Mouse (Mus musculus) liver, embryonic 13.5 days (tissue): ENCODE data around the gene Lgals4. TPM values are rescaled to one million over a fixed set of nuclear protein-coding genes. Genes with fewer than 3 reads are reported as not detected.
"Not testable (repeated sequence)": the region's sequence is repeated elsewhere in the genome, so short reads cannot be mapped to it uniquely, and the experiment has no call there.

Experiments used
- ATAC-seq: fragments of 200-750 bp; cut with Nextera tagmentation; 2 replicates; pipeline ENCODE4 v1.8.0; 2017; ENCODE audit warnings: low read depth, mild to moderate bottlenecking, moderate number of reproducible peaks, moderate library complexity
- DNase-seq: peaks from one replicate; pipeline ENCODE4 v3.0.0; 2022
- H3K27ac ChIP-seq: fragments of 300-500 bp; sonication (generic); 2 replicates; pipeline ENCODE4 v1.5.1; 2015; ENCODE audit warnings: moderate library complexity, mild to moderate bottlenecking, inconsistent platforms
- H3K27me3 ChIP-seq: fragments of 300-500 bp; sonication (generic); 2 replicates; pipeline ENCODE4 v1.6.1; 2015; ENCODE audit warnings: mild to moderate bottlenecking, inconsistent platforms
- H3K36me3 ChIP-seq: fragments of 300-500 bp; sonication (generic); 2 replicates; pipeline ENCODE4 v1.6.1; 2015; ENCODE audit warnings: mild to moderate bottlenecking, inconsistent platforms
- H3K4me1 ChIP-seq: fragments of 300-500 bp; sonication (generic); replicated peaks from 2 replicates; pipeline ENCODE4 v1.6.1; 2015; ENCODE audit warnings: inconsistent platforms
- H3K4me2 ChIP-seq: fragments of 300-500 bp; sonication (generic); 2 replicates; pipeline ENCODE4 v1.6.1; 2015; ENCODE audit warnings: inconsistent platforms, mild to moderate bottlenecking, moderate library complexity
- H3K4me3 ChIP-seq: fragments of 300-500 bp; sonication (generic); replicated peaks from 2 replicates; pipeline ENCODE4 v1.5.1; 2015; ENCODE audit warnings: mild to moderate bottlenecking, inconsistent platforms
- H3K9ac ChIP-seq: fragments of 300-500 bp; sonication (generic); 2 replicates; pipeline ENCODE4 v1.6.1; 2015; ENCODE audit warnings: mild to moderate bottlenecking, inconsistent platforms
- H3K9me3 ChIP-seq: fragments of 300-500 bp; sonication (generic); replicated peaks from 2 replicates; pipeline ENCODE4 v1.6.1; 2016; ENCODE audit warnings: inconsistent platforms
- WGBS: fragments of 180-500 bp; shearing (Covaris S2); methylation state at CpG from one replicate; pipeline ENCODE4 v1.1.7; 2015; ENCODE audit not compliant: insufficient replicate concordance; 5-methylcytosine and 5-hydroxymethylcytosine counted together
- polyA plus RNA-seq: library from polyadenylated mRNA; unstranded; fragments of >200 nt; fragmentation: Nextera tagmentation; extraction: Ambion mirVana; gene quantifications from 2 replicates; pipeline ENCODE4 v1.2.1, GENCODE M21; 2015

The Lgals4 gene
- polyA plus RNA-seq, 1 experiment from 2014 or later, result 1.6 TPM

GRCm38 (mm10) chr7:28867508-28868340 is 34.1 kb downstream of the Lgals4 start:
- Histone ChIP-seq H3K4me1 (peaks cover 47% of the 10 kb centered on the region), H3K27ac (peak overlapping the region; percentile 66; the same call in 1 of the 2 replicates), H3K4me2 (peak overlapping the region; percentile 62), H3K4me3 (peak overlapping the region; percentile 38; the same call in 1 of the 2 replicates), H3K9ac (peak overlapping the region; percentile 43; the same call in 1 of the 2 replicates)
- not testable (repeated sequence) for H3K27me3 ChIP-seq, H3K36me3 ChIP-seq, H3K9me3 ChIP-seq
- WGBS, result 19% methylated on average over 23 of the region's 23 CpGs
- ATAC-seq (peak; percentile 64), DNase-seq (peak; percentile 56)

- peaks cover 26% of the 10 kb centered on the region for H3K4me1 ChIP-seq
- no peaks in the 10 kb centered on the region for H3K9me3 ChIP-seq
- WGBS, result 71% methylated on average over 24 of the region's 24 CpGs
- H3K36me3 ChIP-seq, result no peaks in the 10 kb centered on the region
- DNase-seq, result no peak
- no peak overlapping the region for H3K4me2 ChIP-seq
- no peak overlapping the region for H3K27ac ChIP-seq
- no peaks in the 10 kb centered on the region for H3K27me3 ChIP-seq
- ATAC-seq, result no peak
- no peak overlapping the region for H3K4me3 ChIP-seq
- no peak overlapping the region for H3K9ac ChIP-seq
Measured at GRCm38 (mm10) chr7:28870901-28871664, 37.4 kb downstream of the Lgals4 start.

GRCm38 (mm10) chr7:28874565-28874964 is 40.9 kb downstream of the Lgals4 start:
- WGBS, result 59% methylated on average over 2 of the region's 2 CpGs
- DNase-seq (no peak), ATAC-seq (no peak)
- no peak overlapping the region for H3K27ac ChIP-seq
- no peak overlapping the region for H3K4me2 ChIP-seq
- H3K36me3 ChIP-seq, result no peaks in the 10 kb centered on the region
- no peaks in the 10 kb centered on the region for H3K27me3 ChIP-seq
- no peak overlapping the region for H3K4me3 ChIP-seq
- peaks cover 37% of the 10 kb centered on the region for H3K4me1 ChIP-seq
- no peaks in the 10 kb centered on the region for H3K9me3 ChIP-seq
- H3K9ac ChIP-seq, result no peak overlapping the region

GRCm38 (mm10) chr7:28876099-28876498 is 42.4 kb downstream of the Lgals4 start:
- peaks cover 34% of the 10 kb centered on the region for H3K4me1 ChIP-seq
- no peak overlapping the region for H3K4me2 ChIP-seq
- WGBS, result 80% methylated on average over 4 of the region's 4 CpGs
- peak overlapping the region; percentile 20; the same call in 1 of the 2 replicates for H3K27ac ChIP-seq
- H3K27me3 ChIP-seq, result no peaks in the 10 kb centered on the region
- no peak overlapping the region for H3K4me3 ChIP-seq
- ATAC-seq, result no peak
- no peaks in the 10 kb centered on the region for H3K36me3 ChIP-seq
- H3K9me3 ChIP-seq, result no peaks in the 10 kb centered on the region
- DNase-seq, result no peak
- H3K9ac ChIP-seq, result no peak overlapping the region

GRCm38 (mm10) chr7:28877155-28877554 is 43.5 kb downstream of the Lgals4 start:
- H3K27me3 ChIP-seq, result no peaks in the 10 kb centered on the region
- no peaks in the 10 kb centered on the region for H3K9me3 ChIP-seq
- H3K4me2 ChIP-seq, result peak overlapping the region; percentile 6
- H3K4me1 ChIP-seq, result peaks cover 32% of the 10 kb centered on the region
- no peak overlapping the region for H3K4me3 ChIP-seq
- DNase-seq (peak; percentile 74), ATAC-seq (peak; percentile 96)
- no peak overlapping the region for H3K9ac ChIP-seq
- H3K36me3 ChIP-seq, result no peaks in the 10 kb centered on the region
- peak overlapping the region; percentile 87 for H3K27ac ChIP-seq
- 33% methylated on average over 7 of the region's 7 CpGs for WGBS

- H3K27ac ChIP-seq, result peak overlapping the region; percentile 87
- H3K36me3 ChIP-seq, result no peaks in the 10 kb centered on the region
- DNase-seq (no peak), ATAC-seq (no peak)
- peak overlapping the region; percentile 7 for H3K9ac ChIP-seq
- H3K27me3 ChIP-seq, result no peaks in the 10 kb centered on the region
- H3K4me1 ChIP-seq, result peaks cover 32% of the 10 kb centered on the region
- H3K4me3 ChIP-seq, result no peak overlapping the region
- peak overlapping the region; percentile 6 for H3K4me2 ChIP-seq
- WGBS, result 72% methylated on average over 4 of the region's 4 CpGs
- H3K9me3 ChIP-seq, result no peaks in the 10 kb centered on the region
Measured at GRCm38 (mm10) chr7:28877856-28878255, 44.2 kb downstream of the Lgals4 start.

GRCm38 (mm10) chr7:28879606-28880005 is 46.0 kb downstream of the Lgals4 start:
- H3K27me3 ChIP-seq, result no peaks in the 10 kb centered on the region
- ATAC-seq (no peak), DNase-seq (no peak)
- H3K4me3 ChIP-seq, result no peak overlapping the region
- no peak overlapping the region for H3K27ac ChIP-seq
- H3K4me2 ChIP-seq, result no peak overlapping the region
- 71% methylated on average over 7 of the region's 7 CpGs for WGBS
- no peaks in the 10 kb centered on the region for H3K9me3 ChIP-seq
- no peak overlapping the region for H3K9ac ChIP-seq
- H3K4me1 ChIP-seq, result peaks cover 32% of the 10 kb centered on the region
- H3K36me3 ChIP-seq, result no peaks in the 10 kb centered on the region

- peaks cover 1% of the 10 kb centered on the region; the same call in 1 of the 2 replicates for H3K27me3 ChIP-seq
- ATAC-seq (no peak), DNase-seq (no peak)
- no peak overlapping the region for H3K4me3 ChIP-seq
- 84% methylated on average over 10 of the region's 10 CpGs for WGBS
- no peaks in the 10 kb centered on the region for H3K9me3 ChIP-seq
- no peak overlapping the region for H3K27ac ChIP-seq
- no peak overlapping the region for H3K9ac ChIP-seq
- peaks cover 32% of the 10 kb centered on the region for H3K4me1 ChIP-seq
- no peaks in the 10 kb centered on the region for H3K36me3 ChIP-seq
- H3K4me2 ChIP-seq, result no peak overlapping the region
Measured at GRCm38 (mm10) chr7:28880554-28880953, 46.9 kb downstream of the Lgals4 start.

- Histone ChIP-seq H3K27me3 (peaks cover 8% of the 10 kb centered on the region), H3K36me3 (no peaks in the 10 kb centered on the region), H3K9ac (no peak within 1 kb of the TSS), H3K4me2 (no peak within 1 kb of the TSS), H3K27ac (no peak within 1 kb of the TSS), H3K4me3 (no peak within 1 kb of the TSS), H3K4me1 (peaks cover 28% of the 10 kb centered on the region), H3K9me3 (no peaks in the 10 kb centered on the region)
- no peak for DNase-seq
- 49% methylated on average over 13 of the region's 13 CpGs for WGBS
- no peak for ATAC-seq
Measured at GRCm38 (mm10) chr7:28881199-28881598, 47.5 kb downstream of the Lgals4 start, which contains the start of gene Capn12. TSS of gene Capn12 (plus strand) at chr7:28881422.

GRCm38 (mm10) chr7:28883039-28883438 is 49.4 kb downstream of the Lgals4 start:
- Histone ChIP-seq H3K27me3 (peaks cover 26% of the 10 kb centered on the region), H3K4me1 (peaks cover 11% of the 10 kb centered on the region), H3K4me3 (no peak overlapping the region), H3K9me3 (no peaks in the 10 kb centered on the region), H3K27ac (no peak overlapping the region), H3K9ac (no peak overlapping the region), H3K36me3 (no peaks in the 10 kb centered on the region), H3K4me2 (no peak overlapping the region)
- DNase-seq (no peak), ATAC-seq (no peak)
- 62% methylated on average over 11 of the region's 11 CpGs for WGBS

GRCm38 (mm10) chr7:28883704-28884103 is 50.0 kb downstream of the Lgals4 start:
- H3K9me3 ChIP-seq, H3K9ac ChIP-seq, DNase-seq, H3K27ac ChIP-seq, H3K4me3 ChIP-seq, H3K4me1 ChIP-seq, H3K4me2 ChIP-seq, H3K36me3 ChIP-seq, ATAC-seq: not testable (repeated sequence)
- whole genome bisulfite sequencing, result 81% methylated on average over 4 of the region's 4 CpGs
- peaks cover 33% of the 10 kb centered on the region for H3K27me3 ChIP-seq
